Mouse (Mus musculus): ENCODE measurements around the gene Dnmt3l. TPM values are rescaled to one million over a fixed set of nuclear protein-coding genes. Genes with fewer than 3 reads are reported as not detected.
A peak's percentile ranks its signal among the peaks of the same experiment; 100 is the strongest.
"Not testable (repeated sequence)": the region's sequence is repeated elsewhere in the genome, so short reads cannot be mapped to it uniquely, and the experiment has no call there.

Gene Dnmt3l
- total RNA-seq, 1 experiment = 388 TPM

- in situ Hi-C loops (cut with MboI; ENCODE audit: low sequenced_read_pairs in 2 of 2, unreplicated experiment in 2 of 2) = no loop called here
Measured at GRCm38 (mm10) chr10:78095221-78095620, 53.5 kb downstream of the Dnmt3l start.

GRCm38 (mm10) chr10:78095954-78096931, 54.5 kb downstream of the Dnmt3l start:
- in situ Hi-C loops (cut with MboI; ENCODE audit: low sequenced_read_pairs in 2 of 2, unreplicated experiment in 2 of 2) = no loop called here
- no peak overlapping the region for H3K4me3 ChIP-seq (ENCODE audit: insufficient read depth in 1 of 2, low read depth in 1 of 2, low read length in 2 of 2, poor library complexity in 1 of 2, severe bottlenecking in 1 of 2)
- no peak overlapping the region for H3K9ac ChIP-seq (ENCODE audit: insufficient read depth, low read depth, low read length, poor library complexity, severe bottlenecking)
- no peaks in the 10 kb centered on the region; a peak in 1 of 4 replicates for H3K4me1 ChIP-seq (ENCODE audit: control insufficient read depth in 2 of 2, insufficient read depth in 2 of 2, low read length in 2 of 2, poor library complexity in 1 of 2)
- H3K27ac ChIP-seq (ENCODE audit: insufficient read depth, low read depth, low read length, poor library complexity, severe bottlenecking) = no peak overlapping the region
- no peaks in the 10 kb centered on the region for H3K36me3 ChIP-seq (ENCODE audit: control insufficient read depth, insufficient read depth, low read length, poor library complexity, severe bottlenecking)
- no peaks in the 10 kb centered on the region for H3K9me3 ChIP-seq (ENCODE audit: control insufficient read depth, insufficient read depth, low read depth, low read length)
- no peak for TF ChIP-seq ZC3H11A (IDR thresholded peaks at IDR 0.05; ENCODE audit: borderline replicate concordance, low read depth, low read length)
- TF ChIP-seq HCFC1 (IDR thresholded peaks at IDR 0.05; ENCODE audit: borderline replicate concordance, insufficient read depth, low read length) = no peak
- TF ChIP-seq ZNF384 (IDR thresholded peaks at IDR 0.05; ENCODE audit: low read depth, low read length) = no peak
- TF ChIP-seq CHD2 (IDR thresholded peaks at IDR 0.05; ENCODE audit: low read depth, low read length) = no peak
- no peak for TF ChIP-seq MAFK (IDR thresholded peaks at IDR 0.05; ENCODE audit: insufficient read depth, low read depth, low read length)
- DNase-seq (ENCODE audit: low read depth, low spot score) = peak; percentile 30

More at GRCm38 (mm10) chr10:78095221-78095620, 53.5 kb downstream of the Dnmt3l start:
- Histone ChIP-seq H3K9ac (ENCODE audit: insufficient read depth, low read depth, low read length, poor library complexity, severe bottlenecking) (no peak overlapping the region), H3K4me1 (ENCODE audit: control insufficient read depth in 2 of 2, insufficient read depth in 2 of 2, low read length in 2 of 2, poor library complexity in 1 of 2) (peaks cover 0 to 3% of the 10 kb centered on the region in 2 experiments; a peak in 1 of 4 replicates), H3K9me3 (ENCODE audit: control insufficient read depth, insufficient read depth, low read depth, low read length) (no peaks in the 10 kb centered on the region), H3K4me3 (ENCODE audit: insufficient read depth in 1 of 2, low read depth in 1 of 2, low read length in 2 of 2, poor library complexity in 1 of 2, severe bottlenecking in 1 of 2) (no peak overlapping the region), H3K27ac (ENCODE audit: insufficient read depth, low read depth, low read length, poor library complexity, severe bottlenecking) (no peak overlapping the region), H3K36me3 (ENCODE audit: control insufficient read depth, insufficient read depth, low read length, poor library complexity, severe bottlenecking) (no peaks in the 10 kb centered on the region)
- TF ChIP-seq HCFC1 (IDR thresholded peaks at IDR 0.05; ENCODE audit: borderline replicate concordance, insufficient read depth, low read length) = no peak
- no peak for TF ChIP-seq ZC3H11A (IDR thresholded peaks at IDR 0.05; ENCODE audit: borderline replicate concordance, low read depth, low read length)
- no peak for TF ChIP-seq MAFK (IDR thresholded peaks at IDR 0.05; ENCODE audit: insufficient read depth, low read depth, low read length)
- TF ChIP-seq CHD2 (IDR thresholded peaks at IDR 0.05; ENCODE audit: low read depth, low read length) = no peak
- no peak for TF ChIP-seq ZNF384 (IDR thresholded peaks at IDR 0.05; ENCODE audit: low read depth, low read length)
- no peak for DNase-seq (ENCODE audit: low read depth, low spot score)

- in situ Hi-C loops (cut with MboI; ENCODE audit: low sequenced_read_pairs in 2 of 2, unreplicated experiment in 2 of 2); H3K9ac ChIP-seq (ENCODE audit: insufficient read depth, low read depth, low read length, poor library complexity, severe bottlenecking); DNase-seq (ENCODE audit: low read depth, low spot score): not testable (repeated sequence)
Measured at GRCm38 (mm10) chr10:78099860-78100259, 58.1 kb downstream of the Dnmt3l start.

GRCm38 (mm10) chr10:78100989-78101780, 59.4 kb downstream of the Dnmt3l start:
- no peak for DNase-seq (ENCODE audit: low read depth, low spot score)
- Histone ChIP-seq H3K9ac (ENCODE audit: insufficient read depth, low read depth, low read length, poor library complexity, severe bottlenecking) (no peak overlapping the region), H3K27ac (ENCODE audit: insufficient read depth, low read depth, low read length, poor library complexity, severe bottlenecking) (no peak overlapping the region), H3K4me3 (ENCODE audit: insufficient read depth in 1 of 2, low read depth in 1 of 2, low read length in 2 of 2, poor library complexity in 1 of 2, severe bottlenecking in 1 of 2) (peak overlapping the region in 1 of 2 experiments; percentile 36; a peak in 2 of 4 replicates), H3K36me3 (ENCODE audit: control insufficient read depth, insufficient read depth, low read length, poor library complexity, severe bottlenecking) (no peaks in the 10 kb centered on the region), H3K9me3 (ENCODE audit: control insufficient read depth, insufficient read depth, low read depth, low read length) (no peaks in the 10 kb centered on the region), H3K4me1 (ENCODE audit: control insufficient read depth in 2 of 2, insufficient read depth in 2 of 2, low read length in 2 of 2, poor library complexity in 1 of 2) (no peaks in the 10 kb centered on the region; a peak in 1 of 4 replicates)
- in situ Hi-C loops (cut with MboI; ENCODE audit: low sequenced_read_pairs in 2 of 2, unreplicated experiment in 2 of 2) = no loop called here
- TF ChIP-seq ZC3H11A (IDR thresholded peaks at IDR 0.05; ENCODE audit: borderline replicate concordance, low read depth, low read length) (no peak), CHD2 (IDR thresholded peaks at IDR 0.05; ENCODE audit: low read depth, low read length) (no peak)

More at GRCm38 (mm10) chr10:78099860-78100259, 58.1 kb downstream of the Dnmt3l start:
- not testable (repeated sequence) for H3K27ac ChIP-seq (ENCODE audit: insufficient read depth, low read depth, low read length, poor library complexity, severe bottlenecking); H3K36me3 ChIP-seq (ENCODE audit: control insufficient read depth, insufficient read depth, low read length, poor library complexity, severe bottlenecking); H3K9me3 ChIP-seq (ENCODE audit: control insufficient read depth, insufficient read depth, low read depth, low read length); H3K4me1 ChIP-seq (ENCODE audit: control insufficient read depth in 2 of 2, insufficient read depth in 2 of 2, low read length in 2 of 2, poor library complexity in 1 of 2); H3K4me3 ChIP-seq (ENCODE audit: insufficient read depth in 1 of 2, low read depth in 1 of 2, low read length in 2 of 2, poor library complexity in 1 of 2, severe bottlenecking in 1 of 2)

Measured in ES-E14 (cell line).